Mouse (Mus musculus): ENCODE results near the gene Fgf15. TPM values are rescaled to one million over a fixed set of nuclear protein-coding genes. Genes with fewer than 3 reads are reported as not detected.
"Not testable (repeated sequence)": the region's sequence is repeated elsewhere in the genome, so short reads cannot be mapped to it uniquely, and the experiment has no call there.

Gene Fgf15
- total RNA-seq, 2 experiments from 2014 or later: not detected

DNA sequence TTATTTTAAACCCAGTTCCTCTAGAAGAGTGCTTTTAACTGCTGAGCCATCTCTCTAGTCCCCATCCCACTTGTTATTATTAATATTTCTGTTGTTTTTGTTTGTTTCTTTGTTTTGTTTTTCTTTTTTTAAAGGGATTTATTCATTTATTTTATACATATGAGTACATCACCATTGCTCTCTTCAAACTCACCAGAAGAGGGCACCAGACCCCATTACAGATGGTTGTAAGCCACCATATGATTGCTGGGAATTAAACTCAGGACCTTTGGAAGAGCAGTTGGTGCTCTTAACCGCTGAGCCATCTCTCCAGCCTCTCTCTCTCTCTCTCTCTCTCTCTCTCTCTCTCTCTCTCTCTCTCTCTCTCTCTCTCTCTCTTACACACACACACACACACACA, 5.7 kb upstream of the Fgf15 start:
- not testable (repeated sequence) for DNase-seq

DNA sequence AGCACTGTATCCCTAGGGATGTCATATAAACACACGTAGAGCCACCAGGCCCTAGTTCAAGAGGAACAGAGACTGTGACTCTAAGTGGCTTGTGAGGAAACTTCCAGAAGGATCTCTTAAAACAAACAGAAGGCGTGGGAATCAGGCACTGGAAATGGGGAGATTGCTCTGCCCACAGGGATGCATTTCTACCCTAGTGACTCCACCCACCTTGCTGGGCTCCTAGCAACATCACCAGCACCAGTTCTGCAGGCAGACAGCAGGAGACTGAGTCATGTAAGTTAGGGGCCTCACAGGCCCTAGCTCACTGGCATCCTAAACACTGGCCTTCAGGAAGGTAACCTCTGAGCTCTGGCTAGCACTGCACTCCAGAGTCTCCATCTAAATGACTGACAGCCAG, 4.5 kb upstream of the Fgf15 start:
- no peak for DNase-seq

DNA sequence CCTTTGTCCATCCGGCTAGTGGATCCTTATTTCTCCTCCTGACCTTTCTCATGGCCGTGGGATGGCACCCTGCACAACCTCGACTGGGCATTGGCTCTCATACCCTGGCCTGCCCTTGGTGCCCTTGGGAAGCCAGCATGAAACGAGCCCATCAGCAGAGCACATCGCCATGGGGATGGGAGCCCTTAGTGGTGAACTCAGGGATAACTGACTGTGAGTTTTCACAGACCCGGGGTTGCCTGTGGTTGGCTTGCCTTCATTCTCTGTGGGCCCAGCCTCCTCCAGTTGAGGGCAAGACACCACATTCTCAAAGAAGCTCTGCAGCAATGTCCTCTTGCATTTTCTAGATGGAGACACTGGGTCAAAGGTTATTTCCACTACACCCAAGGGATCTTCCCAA, 4.0 kb upstream of the Fgf15 start:
- DNase-seq: no peak

DNA sequence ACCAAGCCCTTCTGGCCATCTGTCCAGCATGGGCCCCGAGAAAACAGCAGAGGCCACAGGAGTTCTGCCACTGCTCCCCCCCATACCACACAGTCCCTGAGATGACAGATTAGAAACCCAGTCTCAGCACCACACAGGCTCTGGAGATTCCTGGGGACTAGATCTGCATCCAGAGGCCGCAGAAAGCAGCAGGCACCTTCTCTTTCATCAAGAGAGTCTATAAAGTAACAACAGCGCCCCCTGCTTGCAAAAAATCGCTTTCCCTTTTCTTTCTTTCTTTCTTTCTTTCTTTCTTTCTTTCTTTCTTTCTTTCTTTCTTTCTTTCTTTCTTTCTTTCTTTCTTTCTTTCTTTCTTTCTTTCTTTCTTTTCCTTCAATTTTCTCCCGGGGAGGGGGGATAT, 2.1 kb upstream of the Fgf15 start:
- DNase-seq: peak; percentile 30 to 56

DNA sequence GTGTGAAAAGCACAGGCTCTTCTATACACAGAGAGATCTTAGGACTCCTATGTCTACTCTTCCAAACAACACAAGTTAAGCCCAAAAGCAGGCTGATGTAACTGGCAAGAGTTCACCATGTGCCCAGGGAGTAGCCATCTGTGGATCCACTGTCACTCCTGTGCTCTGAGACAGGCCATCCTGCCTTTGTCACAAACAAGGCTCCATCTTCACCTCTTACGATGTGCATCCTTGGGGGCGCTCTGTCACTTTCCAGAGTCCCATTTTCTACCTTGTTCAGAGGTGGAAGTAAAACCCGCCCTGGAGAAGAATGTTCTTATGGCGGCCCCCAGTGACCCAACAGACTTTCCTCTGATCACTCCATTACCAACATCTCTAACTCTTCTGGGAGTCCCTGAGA, 1.6 kb upstream of the Fgf15 start:
- no peak for DNase-seq

DNA sequence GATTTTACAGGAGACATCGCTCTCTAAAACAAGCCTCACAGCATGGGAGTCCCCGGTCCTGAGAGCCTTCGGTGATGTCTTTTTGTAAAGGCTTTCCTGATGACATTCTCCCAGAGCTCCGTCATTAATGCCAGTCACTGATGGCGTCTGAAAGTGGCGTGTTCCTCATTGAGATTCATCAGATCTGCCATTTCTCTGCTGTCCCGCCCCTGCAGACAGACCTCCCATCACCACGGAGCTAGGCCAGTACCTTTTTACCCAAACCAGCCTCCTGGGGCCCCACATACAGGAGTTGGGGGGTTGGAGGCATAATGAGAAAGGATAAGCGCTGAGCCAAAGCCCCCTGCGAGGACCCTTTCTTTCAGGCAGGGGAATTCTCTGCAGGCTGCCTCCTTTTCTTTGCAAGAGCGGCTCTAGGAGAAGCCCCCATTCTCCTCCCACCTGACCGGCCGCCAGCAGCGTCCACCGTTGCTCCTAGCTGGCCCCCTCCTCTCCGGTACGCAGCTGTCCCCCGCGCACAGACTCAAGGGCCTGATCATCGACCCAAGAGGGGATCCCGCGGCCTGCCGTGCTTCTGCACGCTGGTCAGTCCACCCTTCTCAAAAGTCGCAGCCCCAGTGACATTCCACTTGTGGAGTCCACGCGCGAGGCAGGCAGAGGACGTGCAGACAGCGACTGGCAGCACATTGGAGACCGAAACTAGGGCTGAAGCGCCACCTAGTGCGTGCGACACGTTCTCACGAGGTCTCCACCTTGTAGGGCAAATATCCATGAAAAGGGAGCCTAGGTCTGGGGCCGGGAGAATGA, 823 bp upstream of the Fgf15 start:
- peak; percentile 80 to 85 for DNase-seq

DNA sequence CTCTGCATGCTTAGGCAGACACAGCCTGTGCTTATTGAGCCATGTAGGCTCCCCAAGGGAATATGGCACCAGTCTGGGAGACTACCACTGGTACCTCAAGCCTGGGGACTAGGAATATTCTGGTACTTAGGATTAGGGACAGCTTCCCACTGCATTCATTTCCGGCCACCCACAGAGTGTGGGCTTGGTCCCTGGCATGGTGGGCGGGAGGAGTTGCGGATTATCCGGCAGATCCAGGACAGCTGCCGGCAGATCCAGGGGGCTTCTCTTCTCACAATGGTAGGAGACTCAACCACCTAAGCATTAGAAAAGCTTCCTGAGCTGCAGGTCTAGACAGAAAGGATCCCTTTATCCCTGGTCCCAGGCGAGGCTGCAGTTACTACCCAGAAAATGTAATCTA, 2.2 kb downstream of the Fgf15 start:
- no peak for DNase-seq

DNA sequence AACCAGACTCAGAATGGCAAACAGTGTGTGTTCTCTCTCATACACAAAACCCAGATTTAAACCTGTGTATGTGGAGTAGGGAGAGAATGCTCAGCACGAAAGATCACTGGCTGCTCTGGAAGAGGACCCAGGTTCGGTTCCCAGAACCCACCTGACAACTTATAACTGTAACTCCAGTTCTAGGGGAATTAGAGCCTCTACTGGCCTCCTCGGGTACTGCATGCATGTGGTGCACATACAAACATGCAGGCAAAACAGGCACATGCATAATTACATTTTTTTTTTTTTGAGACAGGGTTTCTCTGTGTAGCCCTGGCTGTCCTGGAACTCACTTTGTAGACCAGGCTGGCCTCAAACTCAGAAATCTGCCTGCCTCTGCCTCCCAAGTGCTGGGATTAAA, 9.2 kb downstream of the Fgf15 start:
- DNase-seq: not testable (repeated sequence)

DNA sequence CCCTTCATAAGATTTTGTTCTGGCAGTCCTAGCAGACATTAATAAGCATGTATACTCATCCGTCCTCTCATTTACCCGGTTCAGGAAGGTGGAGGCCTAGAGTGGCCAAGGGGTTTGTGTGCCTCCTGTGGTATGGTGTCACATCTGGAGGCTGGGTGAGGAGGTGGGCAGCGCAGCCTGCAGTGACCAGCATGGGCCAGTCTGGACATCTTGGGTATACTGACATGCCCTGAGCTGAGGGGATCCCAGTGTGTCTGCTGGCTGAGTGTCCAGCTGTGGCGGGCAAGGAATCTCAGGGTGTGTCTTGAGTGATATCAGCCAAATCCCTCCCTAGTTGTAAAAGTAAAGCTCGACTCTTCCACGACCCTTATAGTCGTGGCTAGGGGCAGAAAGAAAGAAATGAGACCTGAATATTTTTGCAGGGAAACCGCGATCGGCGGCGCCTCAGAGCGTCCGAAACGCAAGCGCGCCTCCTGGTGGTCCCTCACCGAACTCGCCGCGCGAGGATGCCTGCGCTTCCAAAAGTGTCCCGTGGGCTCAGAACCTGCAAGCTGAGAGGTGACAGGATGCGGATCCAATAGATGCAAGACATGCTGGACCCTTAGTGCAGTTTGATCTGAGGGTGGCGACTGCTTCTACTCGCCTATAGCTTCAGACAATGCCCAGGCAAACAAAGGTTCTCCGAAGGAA, 10.5 kb downstream of the Fgf15 start:
- peak; percentile 60 to 70 for DNase-seq

DNA sequence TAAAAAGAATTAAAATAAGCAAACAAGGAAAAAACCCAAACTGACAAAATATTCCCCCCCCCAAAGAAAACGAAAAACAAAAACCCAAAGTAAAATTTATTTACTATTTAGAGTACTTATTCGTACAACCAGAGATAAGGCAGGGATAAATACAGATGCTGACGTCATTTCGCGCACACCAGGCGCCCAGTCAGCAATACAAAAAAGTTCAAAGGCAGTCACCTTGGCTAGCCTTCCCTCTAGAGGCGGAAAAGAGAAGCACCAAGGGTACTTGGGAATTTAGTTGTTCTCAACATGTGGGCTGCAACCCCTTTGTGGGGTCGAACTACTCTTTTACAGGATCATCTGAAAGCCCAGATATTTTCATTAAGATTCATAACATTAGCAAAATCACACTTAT, 11.5 kb downstream of the Fgf15 start:
- DNase-seq: peak in 1 of 2 experiments; percentile 20

DNA sequence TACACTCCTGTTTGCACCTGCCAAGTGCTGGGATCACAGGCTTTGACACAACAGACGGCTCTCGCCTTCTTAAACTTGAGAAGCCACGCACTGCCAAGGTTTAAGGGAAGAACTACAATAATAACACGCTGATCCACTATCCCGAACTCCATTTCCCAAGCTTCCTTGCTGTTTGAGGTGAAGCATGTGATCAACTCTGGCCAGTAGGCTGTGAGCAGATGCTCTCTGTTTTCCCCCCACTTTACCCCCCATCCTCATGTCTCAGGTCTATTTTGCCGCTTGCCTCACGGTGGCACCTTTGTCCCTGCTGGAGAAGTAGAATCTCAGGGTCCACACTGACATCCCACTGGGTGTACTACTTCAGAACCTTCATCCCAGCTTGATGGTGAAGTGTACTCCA, 12.4 kb downstream of the Fgf15 start:
- no peak for DNase-seq

DNA sequence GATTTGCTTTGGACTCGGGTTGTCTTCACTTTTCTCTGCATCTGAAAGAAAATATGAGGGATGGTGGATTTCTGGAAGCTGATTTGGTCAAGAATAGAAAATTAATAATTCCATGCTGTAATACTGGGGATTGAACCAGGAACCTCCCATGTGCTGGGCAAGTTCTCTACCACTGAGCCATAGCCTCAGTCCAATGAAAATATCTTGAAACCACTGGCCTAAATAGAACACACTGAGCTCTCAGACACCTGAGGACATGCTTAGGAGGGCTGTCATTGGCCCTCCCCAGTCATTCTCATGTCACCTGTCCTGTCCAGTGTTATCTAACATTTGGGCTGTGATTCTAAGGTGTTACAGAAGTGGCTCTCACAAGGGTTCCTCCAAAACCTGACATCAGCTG, 14.8 kb downstream of the Fgf15 start:
- no peak for DNase-seq

DNA sequence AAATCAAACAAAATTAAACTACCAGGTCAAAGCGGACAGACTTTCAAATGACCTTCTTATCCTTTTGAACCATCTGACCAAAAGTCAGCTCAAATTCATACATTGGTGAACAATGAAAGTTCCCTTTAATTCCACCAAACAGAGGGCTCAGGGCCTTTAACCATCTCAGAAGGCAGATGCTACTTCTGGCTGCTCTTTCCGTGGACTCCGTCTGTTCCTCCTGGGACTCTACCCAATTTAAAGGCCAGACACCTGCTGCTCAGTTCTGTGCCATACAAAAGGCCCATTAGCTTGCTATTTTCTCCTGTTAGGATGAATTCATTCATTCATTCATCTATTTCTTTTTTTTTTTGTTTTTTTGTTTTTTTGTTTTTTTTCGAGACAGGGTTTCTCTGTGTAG, 16.6 kb downstream of the Fgf15 start:
- no peak for DNase-seq

DNA sequence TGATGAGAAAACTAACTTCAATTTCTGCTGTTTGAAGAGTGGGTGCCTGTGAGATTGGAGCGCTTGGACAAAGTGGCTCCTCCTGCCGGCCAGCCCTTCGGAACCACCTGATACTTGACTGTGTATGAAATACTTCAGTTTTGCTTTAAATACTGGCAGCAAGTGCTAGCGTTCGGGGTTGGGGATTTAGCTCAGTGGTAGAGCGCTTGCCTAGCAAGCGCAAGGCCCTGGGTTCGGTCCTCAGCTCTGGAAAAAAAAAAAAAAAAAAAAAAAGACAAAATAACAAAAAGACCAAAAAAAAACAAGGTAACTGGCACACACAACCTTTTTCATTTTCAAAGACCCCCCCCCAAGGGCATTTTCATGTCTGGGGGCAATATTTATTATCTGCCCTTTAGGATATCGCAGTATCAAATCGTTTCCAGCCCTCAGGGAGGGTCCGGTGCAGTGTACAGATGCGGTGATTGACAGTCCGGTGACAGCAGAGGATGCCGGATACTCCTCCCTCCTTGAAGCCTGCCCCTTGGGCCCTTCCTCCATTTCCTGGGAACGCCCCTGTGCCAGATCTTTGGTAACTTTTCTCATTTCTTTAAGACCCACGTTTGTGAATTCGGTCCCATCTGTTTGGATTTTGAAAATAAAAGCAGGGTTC, 18.1 kb downstream of the Fgf15 start:
- DNase-seq: no peak

DNA sequence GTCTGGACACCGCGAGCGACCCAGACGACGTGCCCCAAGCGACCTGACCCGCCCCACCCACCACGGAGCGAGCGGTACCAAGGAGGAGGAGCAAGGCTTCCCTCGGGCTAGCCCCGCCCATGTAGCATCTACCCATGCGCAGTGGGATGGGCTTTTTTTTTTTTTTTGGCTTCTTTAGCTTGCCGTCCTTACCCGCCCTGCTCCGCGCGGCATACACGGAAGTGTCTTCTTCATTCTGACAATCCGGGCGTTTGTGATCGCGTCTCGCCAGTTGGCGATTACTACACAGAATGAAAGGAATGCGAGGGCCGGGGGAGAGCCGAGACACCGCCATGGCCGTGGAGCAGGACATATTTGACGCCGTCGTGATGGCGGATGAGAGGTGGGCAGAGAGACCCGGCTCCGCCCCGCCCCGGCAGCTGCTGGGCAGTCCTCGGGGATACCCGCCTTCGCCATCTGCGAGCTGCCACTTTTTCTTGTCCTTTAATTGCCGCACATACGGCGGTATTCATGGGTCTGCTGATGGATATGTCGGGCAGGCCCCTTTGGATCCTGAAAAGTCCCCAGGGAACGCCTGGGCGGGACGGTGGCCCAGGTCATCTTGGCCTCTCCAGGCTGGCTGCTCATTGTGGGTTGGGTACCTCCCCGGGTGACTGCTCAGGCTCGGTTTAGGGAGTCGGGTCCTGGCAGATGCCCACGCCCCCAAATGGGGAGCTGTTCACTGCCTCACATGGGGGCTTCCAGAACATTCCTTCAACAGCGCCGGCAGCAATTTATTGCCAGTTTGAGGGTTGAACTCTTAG, 18.8 kb downstream of the Fgf15 start, which contains the start of gene LTO1:
Gene LTO1, plus strand, starts transcription at position 153 of the 803 bp plus-strand sequence.
- peak; percentile 91 to 93 for DNase-seq

DNA sequence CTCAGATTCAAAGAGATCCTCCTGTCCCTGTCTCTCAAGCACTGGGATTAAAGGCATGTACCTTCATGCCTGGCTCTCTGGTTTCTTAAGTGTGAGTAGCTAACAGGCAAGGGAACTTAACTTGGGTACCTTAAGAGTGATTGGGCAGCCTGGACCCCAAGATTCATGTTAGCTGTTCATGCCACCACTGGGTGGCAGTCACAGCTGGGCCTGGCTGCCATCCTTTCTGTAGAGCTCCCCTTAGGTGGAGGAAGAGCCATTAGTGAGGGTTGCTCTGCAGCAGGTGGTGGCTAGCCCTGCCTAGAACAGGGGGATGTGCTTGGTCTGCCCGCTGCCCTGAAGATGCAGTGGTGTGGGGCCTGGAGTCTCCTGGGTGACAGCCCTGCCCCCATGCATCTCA, 22.5 kb downstream of the Fgf15 start:
- no peak for DNase-seq

DNA sequence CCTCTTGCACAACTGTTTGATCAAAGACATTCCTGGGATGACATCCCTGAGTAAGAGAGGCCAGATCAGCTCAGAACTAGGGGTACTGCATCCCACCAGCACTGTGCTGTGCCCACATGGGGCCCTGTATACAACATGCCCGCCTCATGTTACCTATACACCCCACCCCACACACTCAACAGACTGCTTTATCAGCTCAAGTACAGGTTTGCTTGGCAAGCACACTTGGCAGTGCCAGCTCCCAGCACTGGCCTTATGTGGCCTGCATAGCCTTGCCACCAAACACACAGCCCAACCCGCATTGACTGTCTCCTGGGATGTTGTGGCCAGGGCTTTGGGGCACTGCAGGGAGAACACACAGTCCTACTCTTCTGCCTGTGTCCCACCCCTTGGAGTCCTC, 31.3 kb downstream of the Fgf15 start:
- no peak for DNase-seq

DNA sequence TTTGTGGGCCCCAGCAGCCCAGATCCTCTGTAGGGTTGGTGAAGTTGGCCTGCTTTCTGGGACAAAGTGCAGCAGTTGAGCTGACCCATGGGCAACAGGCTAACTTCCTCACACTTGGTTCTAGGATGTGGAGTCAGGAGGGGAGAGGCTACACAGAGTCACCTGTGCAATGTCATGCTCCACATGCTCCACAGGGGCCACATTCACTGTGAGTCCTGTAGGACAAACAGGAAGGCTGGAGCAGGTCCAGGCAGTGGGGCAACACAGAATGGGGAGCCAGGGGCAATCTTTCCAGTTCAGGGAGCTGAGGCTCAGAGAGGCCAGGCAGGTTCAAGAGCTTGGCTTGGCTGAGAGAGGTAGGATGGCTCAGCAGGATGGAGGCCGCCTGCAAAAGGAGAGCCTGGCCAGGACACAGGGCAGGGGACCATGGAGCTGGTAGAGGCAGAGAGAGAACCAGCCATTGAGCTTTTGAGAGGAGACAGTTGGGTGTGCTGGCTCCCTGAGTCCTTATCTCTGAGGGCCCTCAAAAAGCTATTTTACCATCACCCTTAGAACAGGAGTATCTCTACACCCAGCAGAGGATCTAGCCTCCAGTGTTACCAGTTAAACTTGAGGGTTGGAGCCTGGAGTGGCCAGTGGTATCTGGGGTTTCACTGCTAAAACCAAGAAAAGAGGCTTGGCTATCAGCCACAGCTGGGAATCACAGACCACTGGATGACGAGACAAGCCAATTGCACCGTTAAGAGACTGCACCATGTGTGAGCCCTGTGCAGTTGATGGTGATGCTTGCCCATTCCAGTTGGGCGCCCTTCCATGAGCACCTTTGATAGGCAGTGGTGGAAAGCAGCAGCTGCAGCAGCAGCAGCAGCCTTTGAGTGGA, 31.9 kb downstream of the Fgf15 start:
- peak in 1 of 2 experiments; percentile 44 for DNase-seq

DNA sequence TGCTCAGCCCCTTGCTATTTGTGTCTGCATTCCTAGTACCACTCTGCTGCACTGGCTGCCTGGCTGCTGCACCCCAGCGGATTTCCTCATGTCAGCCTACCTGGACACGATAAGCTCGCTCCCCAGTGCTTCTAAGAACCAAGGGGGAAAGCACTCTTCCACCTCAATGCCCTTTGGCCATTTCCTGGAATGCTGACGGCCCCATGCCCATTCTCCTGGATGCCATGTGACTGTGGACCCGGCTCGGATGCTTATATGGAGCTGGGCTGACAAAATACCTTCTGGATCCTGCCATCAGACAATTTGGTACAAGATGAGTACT, 32.5 kb downstream of the Fgf15 start:
- no peak for DNase-seq

DNA sequence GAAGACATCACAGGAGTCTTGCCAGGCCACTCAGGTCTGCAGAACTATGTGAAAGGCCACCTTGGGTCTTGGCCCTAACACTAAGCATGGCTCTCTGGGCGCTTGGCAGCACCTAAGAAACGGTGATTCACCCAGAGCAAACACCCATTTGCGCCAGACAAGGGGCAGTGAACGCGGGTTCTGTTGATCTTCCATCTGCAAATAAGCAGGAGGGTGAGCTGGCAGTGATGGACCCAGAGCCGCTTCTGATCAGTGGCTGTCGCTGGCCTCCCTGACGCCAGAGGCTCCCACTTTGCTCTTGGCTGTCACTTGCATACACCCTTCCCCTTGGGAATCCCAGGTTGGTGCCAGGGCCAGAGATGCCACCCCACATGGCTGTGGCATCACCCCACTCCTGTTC, 33.2 kb downstream of the Fgf15 start:
- no peak for DNase-seq

DNA sequence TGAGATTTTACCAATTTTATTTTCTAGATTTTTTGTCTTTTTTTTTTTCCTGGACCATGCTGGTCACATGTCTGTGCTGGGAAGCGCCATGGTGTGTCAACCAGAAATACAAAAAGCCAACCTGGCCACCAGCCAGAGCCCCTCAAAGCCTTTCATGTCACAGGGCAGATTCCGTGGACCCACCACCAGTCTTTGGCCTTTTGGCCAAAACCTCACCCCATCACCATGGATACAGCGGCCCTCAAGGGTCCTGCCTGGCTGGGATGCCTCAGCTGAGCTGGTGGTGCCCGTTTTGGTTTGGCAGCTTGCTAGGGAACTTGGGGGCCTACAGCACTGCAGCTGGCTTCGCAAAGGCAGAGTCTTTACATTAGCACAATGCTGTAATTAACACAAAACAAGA, 33.6 kb downstream of the Fgf15 start:
- DNase-seq: no peak

DNA sequence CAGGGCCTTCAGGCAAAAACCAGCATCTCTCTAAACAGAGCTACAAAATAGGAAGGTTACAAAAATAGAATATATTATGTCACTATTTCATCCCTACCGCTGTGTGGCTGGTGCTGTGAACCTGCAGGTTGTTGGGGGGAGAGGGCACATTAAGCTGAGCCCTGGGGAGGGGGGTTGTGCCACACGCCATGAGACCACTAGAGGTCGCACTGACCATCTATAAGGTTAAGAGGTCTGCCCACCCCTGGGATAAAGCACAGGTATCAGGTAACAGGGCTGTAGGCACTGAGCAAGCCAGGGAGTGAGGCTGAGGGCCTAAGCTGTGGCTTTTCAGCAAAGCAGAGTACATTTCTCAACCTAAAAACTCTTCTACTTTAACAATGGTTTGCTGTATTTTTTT, 35.4 kb downstream of the Fgf15 start:
- no peak for DNase-seq
